12 mouse cellular contexts compared by ENCODE assay signal in the genomic region with DNA sequence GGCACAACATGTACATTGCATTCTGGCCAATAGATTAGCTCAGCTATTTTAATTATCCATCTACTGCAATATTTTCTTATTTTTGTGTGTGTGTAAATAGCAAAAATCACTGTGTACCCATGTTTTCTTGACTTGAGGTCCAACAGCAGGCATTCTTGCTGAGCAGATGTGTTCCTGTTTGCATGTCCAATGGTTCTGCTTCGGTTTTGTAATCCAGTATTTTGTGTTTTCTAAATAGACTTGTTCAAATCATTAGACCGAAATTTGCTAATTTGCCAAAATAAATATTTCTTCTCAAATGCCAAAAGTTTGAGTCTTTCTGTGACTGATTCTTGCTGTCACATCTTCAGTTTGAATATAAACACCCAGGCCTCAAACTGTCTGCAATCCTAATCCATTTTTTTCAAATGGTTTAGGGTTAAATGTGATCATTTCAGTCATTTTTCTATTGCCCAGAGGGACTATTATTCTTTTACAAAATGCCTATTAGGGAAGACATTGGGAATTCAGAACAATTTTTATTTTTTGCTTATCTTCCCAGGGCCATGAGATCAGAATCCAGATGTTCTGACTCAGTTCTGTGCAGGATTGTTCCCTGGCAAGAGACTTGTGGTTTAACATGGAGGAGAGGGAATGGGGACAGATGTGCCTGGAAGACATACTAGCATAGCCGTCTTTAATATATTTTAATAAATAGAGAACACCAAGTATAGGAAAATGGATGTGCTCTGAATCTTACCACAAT.
DNase-seq lines count a peak whose midpoint lies in the region; ATAC-seq and TF ChIP-seq lines count a peak whose summit lies in the region.
"Had no signal": no experiment of that assay in that cellular context is flagged by ENCODE, and none has a peak within 500 bp of the region (broad histone marks: within the 10 kb centered on the region; RNA-seq: fewer than 3 reads in every experiment).

No protein-coding gene starts in this region.

- no peak overlapping the region for H3K27ac ChIP-seq in lung, embryonic 16.5 days (ENCODE audit: low read length)
- H3K27ac ChIP-seq in layer of hippocampus, adult 2 months, result no peak overlapping the region
- H3K27ac ChIP-seq: limb, embryonic 13.5 days; neural tube, embryonic 12.5 days had no signal

- TF ChIP-seq CTCF in layer of hippocampus, adult 2 months (conservative IDR thresholded peaks at IDR 0.05), result no peak

- WGBS in lung, embryonic 16.5 days, result 55% methylated on average over 3 of the region's 3 CpGs

- no peak overlapping the region for H3K4me2 ChIP-seq in lung, embryonic 16.5 days (ENCODE audit: low read depth, low read length)
- H3K4me2 ChIP-seq: limb, embryonic 13.5 days; neural tube, embryonic 12.5 days had no signal

- H3K27me3 ChIP-seq in lung, embryonic 16.5 days (ENCODE audit: control insufficient read depth, insufficient read depth, low read depth, low read length), result no peaks in the 10 kb centered on the region
- H3K27me3 ChIP-seq: limb, embryonic 13.5 days; neural tube, embryonic 12.5 days had no signal

- DNase-seq in gastrocnemius, adult 18-20 months (ENCODE audit: low spot score), result peak; percentile 42
- DNase-seq in gastrocnemius, postnatal 10 days, result no peak
- DNase-seq in kidney, adult 11 months, result peak; percentile 4
- DNase-seq in kidney, postnatal 4 days, result no peak
- no peak for DNase-seq in lung, postnatal 14 days
- peak; percentile 65 for DNase-seq in fibroblast of lung, adult 2 months (ENCODE audit: low read depth)
- no peak for DNase-seq in layer of hippocampus, adult 2 months (ENCODE audit: low spot score in 2 of 2)
- DNase-seq: cerebellum, postnatal 25 days; right cerebral cortex, postnatal 25 days had no signal

- no peaks in the 10 kb centered on the region for H3K9me3 ChIP-seq in lung, embryonic 16.5 days (ENCODE audit: control insufficient read depth, low read length)
- H3K9me3 ChIP-seq: limb, embryonic 13.5 days; neural tube, embryonic 12.5 days had no signal

- ATAC-seq in lung, embryonic 16.5 days (ENCODE audit: low read depth), result peak; percentile 59; the same call in 1 of the 2 replicates

- no peak overlapping the region for H3K9ac ChIP-seq in lung, embryonic 16.5 days (ENCODE audit: low read length)
- H3K9ac ChIP-seq: limb, embryonic 13.5 days; neural tube, embryonic 12.5 days had no signal

- no peaks in the 10 kb centered on the region for H3K36me3 ChIP-seq in lung, embryonic 16.5 days (ENCODE audit: control insufficient read depth, insufficient read depth, low read length)
- H3K36me3 ChIP-seq: limb, embryonic 13.5 days; neural tube, embryonic 12.5 days had no signal

- H3K4me1 ChIP-seq in lung, embryonic 16.5 days (replicated peaks; ENCODE audit: control insufficient read depth, insufficient read depth, low read length), result no peaks in the 10 kb centered on the region
- H3K4me1 ChIP-seq: limb, embryonic 13.5 days; neural tube, embryonic 12.5 days had no signal

- no peak overlapping the region for H3K4me3 ChIP-seq in lung, embryonic 16.5 days (ENCODE audit: low read length)
- H3K4me3 ChIP-seq in layer of hippocampus, adult 2 months, result no peak overlapping the region
- H3K4me3 ChIP-seq: limb, embryonic 13.5 days; neural tube, embryonic 12.5 days had no signal

Comparison
In these comparisons a context has a peak if more than half of its experiments do, and no peak if none do; other contexts are left out.
1. DNase-seq: peak in gastrocnemius, adult 18-20 months (single experiment), kidney, adult 11 months (single experiment) and fibroblast of lung, adult 2 months (single experiment); none in gastrocnemius, postnatal 10 days (single experiment), kidney, postnatal 4 days (0 of 2), lung, postnatal 14 days (single experiment) and layer of hippocampus, adult 2 months (0 of 2).